Mouse (Mus musculus) CH12.LX (cell line): ENCODE results near the gene Lcn9. TPM values are rescaled to one million over a fixed set of nuclear protein-coding genes. Genes with fewer than 3 reads are reported as not detected.

Experiments used
- DNase-seq: peaks from one replicate; pipeline ENCODE4 v3.0.0-alpha.2; 2013; ENCODE audit errors: extremely low read depth
- H3K27ac ChIP-seq: 2 replicates; pipeline ENCODE4 v1.5.1; 2012; ENCODE audit warnings: low read depth, mild to moderate bottlenecking, control low read depth, moderate library complexity; ENCODE audit not compliant: insufficient read depth
- H3K27me3 ChIP-seq: replicated peaks from 2 replicates; pipeline ENCODE3; 2012; ENCODE audit warnings: inconsistent platforms
- H3K36me3 ChIP-seq, 2 experiments: replicated peaks in 1 of 2; 2 replicates each; pipeline versions ENCODE3 to v1.6.1; 2012; ENCODE audit warnings: inconsistent platforms in 1 of 2, low read length in 1 of 2, mild to moderate bottlenecking in 1 of 2, mixed read lengths in 1 of 2, moderate library complexity in 1 of 2; ENCODE audit not compliant: control insufficient read depth in 1 of 2, insufficient read depth in 1 of 2
- H3K4me1 ChIP-seq, 2 experiments: 2 replicates each; pipeline ENCODE4 v1.6.1; 2012; ENCODE audit warnings: inconsistent platforms in 1 of 2, moderate library complexity in 1 of 2; ENCODE audit not compliant: insufficient read depth in 2 of 2, control insufficient read depth in 1 of 2
- H3K4me2 ChIP-seq: 2 replicates; pipeline ENCODE4 v1.6.1; 2012; ENCODE audit warnings: low read depth, mild to moderate bottlenecking, control low read depth; ENCODE audit not compliant: poor library complexity, insufficient read depth, severe bottlenecking
- H3K4me3 ChIP-seq, 3 experiments: fragments of 150-350 bp in 1 of 3; sonication (generic) in 1 of 3; replicated peaks in 1 of 3; 2 replicates each; pipeline versions ENCODE3 to v1.5.1; 2011 to 2012; ENCODE audit warnings: low read depth in 2 of 3, low read length in 2 of 3, mild to moderate bottlenecking in 2 of 3, moderate library complexity in 2 of 3, control low read depth in 1 of 3, improper control_type of control experiment in 1 of 3, inconsistent platforms in 1 of 3, mixed read lengths in 1 of 3; ENCODE audit not compliant: poor library complexity in 1 of 3
- H3K79me2 ChIP-seq: replicated peaks from 2 replicates; pipeline ENCODE4 v1.6.1; 2012; ENCODE audit warnings: mild to moderate bottlenecking, moderate library complexity; ENCODE audit not compliant: control insufficient read depth, poor library complexity, insufficient read depth, severe bottlenecking; ENCODE audit errors: extremely low read depth
- H3K9ac ChIP-seq: 2 replicates; pipeline ENCODE4 v1.6.1; 2012; ENCODE audit warnings: low read depth, mild to moderate bottlenecking, control low read depth, moderate library complexity; ENCODE audit not compliant: insufficient read depth
- H3K9me3 ChIP-seq: replicated peaks from 2 replicates; pipeline ENCODE3; 2012; ENCODE audit warnings: low read length, inconsistent platforms, mixed read lengths
- ELF1 ChIP-seq: IDR thresholded peaks from 2 replicates; pipeline ENCODE4 v1.6.1; 2014; ENCODE audit warnings: low read depth, mild to moderate bottlenecking, inconsistent platforms, low read length, improper control_type of control experiment
- EP300 ChIP-seq: IDR thresholded peaks from 2 replicates; pipeline ENCODE4 v1.6.1; 2011; ENCODE audit warnings: low read length, improper control_type of control experiment
- GABPA ChIP-seq: IDR thresholded peaks from 2 replicates; pipeline ENCODE4 v1.6.1; 2012; ENCODE audit warnings: low read depth, low read length, improper control_type of control experiment, inconsistent platforms; ENCODE audit not compliant: insufficient replicate concordance
- JUN ChIP-seq: IDR thresholded peaks from 2 replicates; pipeline ENCODE4 v1.6.1; 2011; ENCODE audit warnings: low read depth, mild to moderate bottlenecking, low read length, improper control_type of control experiment, moderate library complexity; ENCODE audit not compliant: insufficient read depth
- MAX ChIP-seq: IDR thresholded peaks from 2 replicates; pipeline ENCODE4 v1.6.1; 2011; ENCODE audit warnings: low read length, improper control_type of control experiment
- MYC ChIP-seq: IDR thresholded peaks from 2 replicates; pipeline ENCODE4 v1.6.1; 2011; ENCODE audit warnings: low read depth, mild to moderate bottlenecking, improper control_type of control experiment, low read length
- NELFE ChIP-seq: IDR thresholded peaks from 2 replicates; pipeline ENCODE4 v1.6.1; 2011; ENCODE audit warnings: low read depth, low read length, improper control_type of control experiment
- NRF1 ChIP-seq: IDR thresholded peaks from 2 replicates; pipeline ENCODE4 v1.6.1; 2014; ENCODE audit warnings: low read depth, mild to moderate bottlenecking, inconsistent platforms, low read length, improper control_type of control experiment, moderate library complexity
- PAX5 ChIP-seq: IDR thresholded peaks from 2 replicates; pipeline ENCODE4 v1.6.1; 2012; ENCODE audit warnings: low read length, inconsistent platforms, mixed read lengths
- RAD21 ChIP-seq: IDR thresholded peaks from 2 replicates; pipeline ENCODE4 v1.6.1; 2011; ENCODE audit warnings: low read depth, mild to moderate bottlenecking, low read length, improper control_type of control experiment, moderate library complexity
- TBP ChIP-seq: conservative IDR thresholded peaks from 2 replicates; pipeline ENCODE4 v1.6.1; 2011; ENCODE audit warnings: low read depth, low read length, improper control_type of control experiment
- USF1 ChIP-seq: IDR thresholded peaks from 2 replicates; pipeline ENCODE4 v1.6.1; 2014; ENCODE audit warnings: low read depth, mild to moderate bottlenecking, inconsistent platforms, low read length, improper control_type of control experiment
- ZC3H11A ChIP-seq: IDR thresholded peaks from 2 replicates; pipeline ENCODE4 v1.6.1; 2012; ENCODE audit warnings: low read depth, mild to moderate bottlenecking, inconsistent platforms, low read length, improper control_type of control experiment
- dilution Hi-C: fragments of 300-500 bp; cut with MboI; formaldehyde crosslinking; loops from 2 replicates; pipeline ENCODE4 v1.14.3; 2020; ENCODE audit warnings: low sequenced_read_pairs; ENCODE audit not compliant: extremely low pct_unique_long_range_greater_than_20kb, extremely low pct_ligation_motif_present
- in situ Hi-C: fragments of 300-500 bp; cut with MboI; formaldehyde crosslinking; loops from 3 replicates; pipeline ENCODE4 v1.14.3; 2019; ENCODE audit warnings: low sequenced_read_pairs, low pct_ligation_motif_present, low pct_unique_long_range_greater_than_20kb, mixed read lengths
- polyA plus RNA-seq: library from polyadenylated mRNA; unstranded; fragments of >175 nt; gene quantifications from 2 replicates; pipeline ENCODE4 v1.2.1, GENCODE M21; 2012; ENCODE audit warnings: low read depth; ENCODE audit not compliant: insufficient read length
- total RNA-seq, 2 experiments: library from RNA; depleted of rRNA; stranded (reverse); fragments of 300-350 nt in 1 of 2; fragments of >200 nt in 1 of 2; gene quantifications; 2 replicates each; pipeline ENCODE4 v1.2.3; 2012 to 2014

Gene Lcn9
- not detected in 2 replicates for total RNA-seq (2012; rRNA removed)
- total RNA-seq (2014; rRNA removed) = not detected in 2 replicates
- not detected in 2 replicates for polyA plus RNA-seq

DNA sequence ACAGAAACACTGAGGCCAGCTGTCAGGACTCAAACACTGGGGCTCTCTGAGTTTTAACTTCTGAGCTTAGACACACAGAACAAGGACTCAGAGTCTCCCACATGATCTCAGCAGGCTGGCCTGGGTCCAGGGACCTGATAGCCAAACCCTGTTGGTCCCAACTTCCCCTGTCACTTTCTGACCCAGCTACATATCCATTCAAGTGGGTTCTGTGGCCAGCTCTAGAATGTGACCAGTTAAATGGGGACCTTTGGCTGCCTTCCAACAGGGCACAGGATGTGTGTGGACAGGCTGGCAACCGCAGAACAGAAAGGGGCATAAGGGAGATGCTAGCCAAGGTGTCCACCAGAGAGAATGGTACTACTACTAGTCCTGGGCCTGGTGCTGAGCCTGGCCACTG is at the start of gene Lcn9:
Gene Lcn9, plus strand, starts transcription at position 348 of the 400 bp plus-strand sequence.
- peaks cover 84% of the 10 kb centered on the region for H3K27me3 ChIP-seq
- H3K79me2 ChIP-seq = no peaks in the 10 kb centered on the region
- H3K9me3 ChIP-seq = no peaks in the 10 kb centered on the region
- H3K36me3 ChIP-seq = no peaks in the 10 kb centered on the region
- no peaks in the 10 kb centered on the region for H3K4me1 ChIP-seq
- TF ChIP-seq RAD21 (no peak), MAX (no peak), EP300 (no peak), ZC3H11A (no peak), MYC (no peak), NELFE (no peak), GABPA (no peak), NRF1 (no peak)
- H3K4me3 ChIP-seq = no peak within 1 kb of the TSS
- DNase-seq = no peak
- H3K27ac ChIP-seq = no peak within 1 kb of the TSS
- dilution Hi-C loops (no loop called here), in situ Hi-C loops (no loop called here)
- H3K9ac ChIP-seq = no peak within 1 kb of the TSS
- no peak within 1 kb of the TSS for H3K4me2 ChIP-seq

DNA sequence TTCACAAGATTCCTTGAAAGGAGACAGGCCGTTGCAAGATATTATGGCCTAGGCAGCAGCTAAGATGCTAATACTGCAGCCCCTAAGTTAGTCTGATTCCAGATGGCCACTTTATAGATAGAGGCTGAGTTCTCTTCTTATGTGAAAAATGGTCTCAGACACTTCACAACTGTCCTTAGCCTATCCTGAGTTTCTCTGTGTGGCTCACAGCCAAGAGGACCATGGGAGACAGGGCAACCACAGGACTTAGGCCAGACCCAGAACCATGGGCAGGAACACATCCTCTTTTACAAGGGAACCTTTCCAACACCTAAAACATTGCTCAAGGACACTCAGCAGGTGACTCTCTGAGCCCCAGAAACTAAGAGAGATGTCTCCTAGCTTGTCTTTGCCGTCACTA is 49.4 kb upstream of the Lcn9 start:
- H3K9me3 ChIP-seq = no peaks in the 10 kb centered on the region
- in situ Hi-C loops (no loop called here), dilution Hi-C loops (no loop called here)

DNA sequence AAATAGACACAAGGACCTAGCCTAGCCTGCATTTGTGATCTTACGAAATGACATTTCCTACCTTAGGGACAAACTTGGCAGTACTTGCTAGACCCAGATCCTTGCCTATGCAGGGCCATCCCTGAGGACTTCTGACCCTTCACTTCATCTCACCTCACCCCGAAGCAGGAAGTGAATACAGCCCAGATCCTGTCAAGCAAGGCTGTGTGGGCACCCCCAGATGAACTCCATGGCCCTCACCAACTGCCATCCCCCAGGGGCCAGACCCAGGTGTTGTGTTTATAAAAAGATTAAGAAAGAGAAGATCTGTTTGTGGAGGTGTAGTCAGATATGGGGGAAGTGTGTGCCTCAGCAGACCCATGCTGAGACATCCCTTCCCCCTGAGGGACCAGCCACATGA is 48.3 kb upstream of the Lcn9 start:
- peak; percentile 6 for DNase-seq
- Histone ChIP-seq H3K4me1 (peaks cover 0 to 13% of the 10 kb centered on the region in 2 experiments; a peak in 2 of 4 replicates), H3K4me2 (no peak overlapping the region), H3K27ac (no peak overlapping the region), H3K4me3 (no peak overlapping the region), H3K27me3 (peaks cover 41% of the 10 kb centered on the region), H3K79me2 (no peaks in the 10 kb centered on the region), H3K9ac (no peak overlapping the region), H3K9me3 (no peaks in the 10 kb centered on the region), H3K36me3 (no peaks in the 10 kb centered on the region)
- dilution Hi-C loops (no loop called here), in situ Hi-C loops (no loop called here)
- TF ChIP-seq ELF1 (no peak), MAX (no peak), NELFE (no peak)

More for the DNA sequence above, 49.4 kb upstream of the Lcn9 start:
- peaks cover 47% of the 10 kb centered on the region for H3K27me3 ChIP-seq
- H3K27ac ChIP-seq = no peak overlapping the region
- H3K9ac ChIP-seq = no peak overlapping the region
- TF ChIP-seq PAX5 (no peak), JUN (no peak), RAD21 (no peak), USF1 (no peak), NRF1 (no peak), TBP (no peak), NELFE (no peak)
- H3K36me3 ChIP-seq = no peaks in the 10 kb centered on the region
- no peak for DNase-seq
- no peak overlapping the region for H3K4me2 ChIP-seq
- H3K4me3 ChIP-seq = no peak overlapping the region
- no peaks in the 10 kb centered on the region for H3K79me2 ChIP-seq
- peaks cover 0 to 13% of the 10 kb centered on the region in 2 experiments; a peak in 2 of 4 replicates for H3K4me1 ChIP-seq
